7 mouse cellular contexts compared by ENCODE assay signal in the genomic region with DNA sequence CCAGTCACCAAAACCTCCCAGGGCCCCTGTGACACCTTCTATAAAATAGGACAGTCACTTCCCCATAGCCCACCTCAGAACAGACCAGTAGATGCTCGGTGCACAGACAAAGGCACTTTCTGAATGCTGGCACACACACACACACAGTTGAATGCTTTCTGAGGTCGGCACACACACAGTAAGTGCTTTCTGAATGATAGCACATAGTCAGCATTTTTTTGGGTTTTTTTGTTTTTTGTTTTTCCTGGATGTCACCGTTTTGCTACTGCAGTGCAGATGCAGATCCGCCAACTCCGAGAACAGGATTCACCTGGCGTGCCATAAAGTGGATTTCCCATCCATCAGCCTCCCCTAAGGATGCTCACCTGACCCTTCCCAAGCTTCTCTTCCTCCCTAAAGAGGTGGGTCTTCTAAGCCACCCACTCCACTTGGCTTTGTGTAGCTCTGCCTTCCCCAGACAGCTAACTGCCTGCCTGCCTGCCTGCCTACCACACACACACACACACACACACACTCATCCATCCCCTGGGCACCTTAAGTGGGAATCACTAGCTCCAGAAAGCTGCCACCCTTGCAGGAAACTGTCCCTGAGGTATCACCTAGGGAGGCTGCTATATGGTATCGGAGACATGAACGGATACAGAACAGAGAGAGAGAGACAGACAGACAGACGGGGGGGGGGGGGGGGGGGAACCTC. TPM values are rescaled to one million over a fixed set of nuclear protein-coding genes. Genes with fewer than 3 reads are reported as not detected.
A peak's percentile ranks its signal among the peaks of the same experiment; 100 is the strongest.
DNase-seq lines count a peak whose midpoint lies in the region; ATAC-seq and TF ChIP-seq lines count a peak whose summit lies in the region.

No protein-coding gene starts in this region.

- peak overlapping the region; percentile 93 for H3K4me2 ChIP-seq in forebrain, embryonic 12.5 days
- H3K4me2 ChIP-seq in midbrain, embryonic 13.5 days (replicated peaks), result peak overlapping the region; percentile 88
- no peak overlapping the region for H3K4me2 ChIP-seq in liver, embryonic 12.5 days

- WGBS in forebrain, embryonic 12.5 days, result 64% methylated on average over 9 of the region's 9 CpGs
- WGBS in midbrain, embryonic 13.5 days, result 61% methylated on average over 8 of the region's 9 CpGs
- WGBS in liver, embryonic 12.5 days (ENCODE audit: insufficient replicate concordance), result 64% methylated on average over 9 of the region's 9 CpGs

- no peak for TF ChIP-seq POLR2A in cortical plate, adult 2 months (IDR thresholded peaks at IDR 0.05; ENCODE audit: extremely low read depth, insufficient read depth, low read length)

- ATAC-seq in forebrain, embryonic 12.5 days (ENCODE audit: low FRiP score), result no peak
- ATAC-seq in midbrain, embryonic 13.5 days, result no peak
- ATAC-seq in liver, embryonic 12.5 days, result no peak

- peaks cover 36% of the 10 kb centered on the region for H3K4me1 ChIP-seq in cortical plate, adult 2 months (ENCODE audit: control insufficient read depth, insufficient read depth, low read length)
- H3K4me1 ChIP-seq in forebrain, embryonic 12.5 days, result peaks cover 81% of the 10 kb centered on the region
- H3K4me1 ChIP-seq in midbrain, embryonic 13.5 days (replicated peaks), result peaks cover 83% of the 10 kb centered on the region
- H3K4me1 ChIP-seq in liver, embryonic 12.5 days, result peaks cover 87% of the 10 kb centered on the region

- DNase-seq in kidney, postnatal 10 days, result peak; percentile 19
- DNase-seq in kidney, postnatal 25 days, result no peak
- DNase-seq in c-Kit-positive CD71-positive TER-119-positive erythroid progenitor cells, embryonic 14.5 days (ENCODE audit: low spot score), result no peak

- 0 out of 2 replicates have a peak, but pooled peaks cover 4% of the 10 kb centered on the region for H3K27me3 ChIP-seq in forebrain, embryonic 12.5 days
- H3K27me3 ChIP-seq in midbrain, embryonic 13.5 days, result no peaks in the 10 kb centered on the region
- H3K27me3 ChIP-seq in liver, embryonic 12.5 days (replicated peaks), result peaks cover 6% of the 10 kb centered on the region; the same call in 1 of the 2 replicates

- no peaks in the 10 kb centered on the region for H3K9me3 ChIP-seq in forebrain, embryonic 12.5 days
- no peaks in the 10 kb centered on the region for H3K9me3 ChIP-seq in midbrain, embryonic 13.5 days
- no peaks in the 10 kb centered on the region for H3K9me3 ChIP-seq in liver, embryonic 12.5 days (replicated peaks)

- peak overlapping the region; percentile 69 for H3K4me3 ChIP-seq in cortical plate, adult 2 months (ENCODE audit: insufficient read depth, low read length)
- H3K4me3 ChIP-seq in forebrain, embryonic 12.5 days (replicated peaks), result peak overlapping the region; percentile 90; the same call in 1 of the 2 replicates
- H3K4me3 ChIP-seq in midbrain, embryonic 13.5 days (replicated peaks), result peak overlapping the region; percentile 86
- H3K4me3 ChIP-seq in liver, embryonic 12.5 days, result no peak overlapping the region

- TF ChIP-seq CTCF in cortical plate, adult 2 months (IDR thresholded peaks at IDR 0.05; ENCODE audit: extremely low read depth, insufficient read depth, low read length), result no peak

- H3K9ac ChIP-seq in forebrain, embryonic 12.5 days, result peak overlapping the region; percentile 44; the same call in 1 of the 2 replicates
- peak overlapping the region; percentile 49 for H3K9ac ChIP-seq in midbrain, embryonic 13.5 days (replicated peaks)
- H3K9ac ChIP-seq in liver, embryonic 12.5 days, result no peak overlapping the region

- H3K27ac ChIP-seq in cortical plate, adult 2 months (ENCODE audit: insufficient read depth, low read length), result no peak overlapping the region
- peak overlapping the region; percentile 95; the same call in 1 of the 2 replicates for H3K27ac ChIP-seq in forebrain, embryonic 12.5 days
- H3K27ac ChIP-seq in midbrain, embryonic 13.5 days, result peak overlapping the region; percentile 80
- no peak overlapping the region for H3K27ac ChIP-seq in liver, embryonic 12.5 days

- no peaks in the 10 kb centered on the region for H3K36me3 ChIP-seq in forebrain, embryonic 12.5 days (replicated peaks)
- no peaks in the 10 kb centered on the region for H3K36me3 ChIP-seq in midbrain, embryonic 13.5 days
- H3K36me3 ChIP-seq in liver, embryonic 12.5 days, result no peaks in the 10 kb centered on the region

RNA-seq across cellular contexts. Expression of a gene that starts 3.2 kb away (rescaled TPM):
- polyA plus RNA-seq in cortical plate, adult 2 months (2012; rRNA removed), result 74.6 and 76.1 TPM in 2 replicates
- polyA plus RNA-seq in forebrain, embryonic 12.5 days (2016; fragmentation: Nextera tagmentation; extraction: Ambion mirVana), result 26.0 and 27.0 TPM in 2 replicates
- 20.2 and 22.6 TPM in 2 replicates for polyA plus RNA-seq in midbrain, embryonic 13.5 days (2015; fragmentation: Nextera tagmentation; extraction: Ambion mirVana)
- 9.7 and 10.0 TPM in 2 replicates for polyA plus RNA-seq in liver, embryonic 12.5 days (2016; fragmentation: Nextera tagmentation; extraction: Ambion mirVana)

Comparison
In these comparisons a context has a peak if more than half of its experiments do, and no peak if none do; other contexts are left out.
1. H3K27ac ChIP-seq: peak in forebrain, embryonic 12.5 days (single experiment) and midbrain, embryonic 13.5 days (single experiment); none in cortical plate, adult 2 months (single experiment) and liver, embryonic 12.5 days (single experiment).